Mouse (Mus musculus): Measurements from ENCODE around the gene Ate1.
"Not testable (repeated sequence)": the region's sequence is repeated elsewhere in the genome, so short reads cannot be mapped to it uniquely, and the experiment has no call there.

The Ate1 gene

DNA sequence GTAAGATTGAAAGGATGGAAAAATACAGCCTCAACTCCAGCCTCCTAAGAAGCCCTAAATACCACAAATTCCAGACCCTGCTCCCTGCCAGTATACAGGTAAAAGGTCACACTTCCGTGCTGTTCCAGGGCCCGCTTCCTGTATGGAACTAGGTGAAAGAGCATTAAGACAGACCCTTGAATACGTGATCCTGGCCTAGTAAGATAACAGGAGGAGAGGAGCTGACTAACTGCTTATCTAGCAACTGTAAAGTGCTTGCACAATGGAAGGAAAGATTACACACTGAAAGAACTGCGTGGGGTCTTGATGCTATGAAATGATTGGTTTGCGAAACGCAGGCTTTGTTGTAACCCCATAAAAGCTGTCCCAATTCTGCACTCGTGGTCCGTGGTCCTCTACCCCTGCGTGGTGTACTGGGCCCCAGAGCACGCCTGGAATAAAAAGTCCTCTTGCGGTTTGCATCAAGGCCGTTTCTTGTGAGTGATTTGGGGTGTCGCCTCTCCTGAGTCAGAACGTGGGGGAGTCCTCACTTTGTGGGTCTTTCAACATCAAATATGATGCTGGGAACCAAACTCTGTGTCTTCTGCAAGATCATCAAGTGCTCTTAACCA is 748 bp upstream of the Ate1 start:
- DNase-seq, result no peak

DNA sequence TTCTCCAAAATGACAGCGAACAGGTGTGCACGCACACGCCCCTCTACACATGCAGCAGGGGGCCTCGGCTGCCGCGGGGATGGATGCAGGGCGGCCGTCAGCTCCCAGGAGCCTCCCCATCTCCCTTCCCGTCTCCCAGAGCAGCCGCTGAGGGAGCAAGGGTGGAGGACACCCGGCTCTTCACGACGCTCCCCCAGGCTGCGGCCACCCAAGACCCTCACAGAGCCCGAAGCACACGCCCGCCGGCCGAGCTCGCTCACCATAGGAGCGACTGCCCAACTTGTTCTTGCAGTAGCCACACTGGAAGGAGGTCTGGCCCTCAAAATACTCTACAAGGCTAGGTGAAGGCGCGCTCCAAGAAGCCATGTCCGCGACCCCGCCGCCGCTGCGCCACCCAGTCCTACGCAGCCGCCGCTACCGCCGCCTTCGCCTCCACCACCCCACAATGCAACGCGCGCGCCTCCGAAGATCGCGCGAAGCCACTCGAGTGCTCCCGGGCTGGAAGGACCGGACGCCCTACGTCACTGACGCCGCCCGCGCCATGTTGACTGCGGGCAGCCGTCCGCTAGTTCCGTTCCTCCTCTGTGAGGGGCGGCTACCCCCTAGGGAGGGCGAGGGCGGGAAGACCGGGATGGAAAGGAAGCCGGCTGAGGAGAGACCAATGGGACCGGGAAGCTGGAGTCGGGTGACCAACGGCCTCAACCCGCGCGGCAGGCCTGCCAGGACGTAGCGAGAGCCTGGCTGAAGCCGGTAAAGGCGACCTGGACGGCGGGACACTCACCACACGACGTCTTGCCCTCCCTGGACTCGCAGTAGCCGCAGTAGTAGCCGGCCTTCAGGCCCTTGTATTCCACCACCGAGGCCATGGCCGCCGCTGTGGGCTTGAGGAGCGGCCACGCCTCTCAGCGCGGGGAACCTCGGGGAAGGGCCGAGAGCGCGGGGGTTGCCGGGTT is 797 bp downstream of the Ate1 start:
- peak; percentile 97 for DNase-seq

DNA sequence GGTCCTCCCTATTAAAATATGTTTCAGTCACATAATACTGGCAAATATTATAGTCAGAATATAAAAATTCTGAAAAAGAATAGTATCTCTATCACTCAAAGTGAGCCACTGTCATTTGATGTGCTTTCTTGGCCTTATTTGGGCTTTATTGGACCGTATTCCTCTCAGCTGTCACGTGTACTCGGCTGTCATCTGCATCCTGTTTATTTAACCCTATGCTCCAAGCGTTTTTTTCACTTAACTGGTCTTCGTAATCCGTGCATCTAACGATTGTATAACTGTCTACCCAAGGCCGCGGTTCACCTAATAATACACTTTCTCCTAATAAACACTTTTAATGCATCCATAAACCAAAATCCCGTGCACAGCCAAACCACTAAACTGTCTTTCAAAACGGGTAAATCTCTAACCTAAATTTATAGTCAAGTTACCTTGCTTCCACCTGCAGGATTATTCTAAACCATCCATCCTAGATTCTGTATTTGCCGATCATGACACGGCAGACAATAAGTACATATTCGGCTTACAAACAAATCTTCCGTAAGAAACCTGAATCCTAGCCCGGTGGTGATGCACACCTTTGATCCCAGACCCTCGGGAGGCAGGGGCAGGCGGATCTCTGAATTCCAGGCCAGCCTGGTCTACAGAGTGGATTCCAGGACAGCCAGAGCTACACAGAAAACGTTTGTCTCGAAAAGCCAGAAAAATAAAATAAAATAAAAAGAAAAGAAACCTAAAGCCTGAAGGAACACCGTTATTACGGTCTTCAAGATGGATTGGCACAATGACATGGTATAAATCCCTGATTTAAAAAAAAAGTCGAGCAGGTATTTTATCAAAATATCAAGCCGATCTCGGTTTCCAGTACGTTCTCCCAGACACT is 1.7 kb downstream of the Ate1 start:
- DNase-seq, result no peak

DNA sequence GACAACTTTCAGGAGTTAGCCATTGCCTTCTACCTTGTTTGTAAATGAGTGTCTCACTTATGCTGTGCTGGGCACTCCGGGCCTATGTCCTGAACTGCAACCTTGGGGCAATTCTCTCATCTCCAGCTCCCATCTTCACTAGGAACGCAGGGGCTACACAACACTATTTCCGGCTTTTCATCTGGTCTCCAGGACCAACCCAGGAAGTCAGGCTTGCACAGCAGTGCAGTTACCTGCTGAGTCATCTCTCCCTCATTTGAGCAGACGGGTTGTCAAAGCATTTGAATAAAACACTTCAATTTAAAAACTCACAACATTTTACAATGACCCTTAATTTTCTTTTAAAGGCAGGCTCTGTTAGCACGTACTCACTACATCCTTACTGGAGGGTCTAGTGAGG is 9.9 kb downstream of the Ate1 start:
- no peak for DNase-seq

DNA sequence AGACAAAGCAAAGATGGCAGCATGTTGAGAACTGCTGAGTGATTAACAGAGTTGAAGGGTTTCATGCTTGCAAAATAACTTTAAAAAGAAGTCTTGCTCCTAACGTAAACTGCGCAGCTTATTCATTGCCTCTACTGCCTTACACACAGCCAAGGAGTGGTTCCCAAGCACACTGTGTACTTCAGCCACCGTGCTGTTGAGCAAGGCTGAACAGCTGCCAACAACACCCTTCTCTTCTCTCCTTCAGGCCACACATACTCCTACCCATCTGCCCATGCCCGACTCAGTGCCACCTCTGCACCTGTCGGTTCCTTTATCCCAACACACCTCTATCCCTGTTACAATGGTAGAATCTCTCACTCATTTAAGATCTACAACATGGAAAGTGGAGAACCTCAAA is 17.2 kb downstream of the Ate1 start:
- DNase-seq, result no peak

DNA sequence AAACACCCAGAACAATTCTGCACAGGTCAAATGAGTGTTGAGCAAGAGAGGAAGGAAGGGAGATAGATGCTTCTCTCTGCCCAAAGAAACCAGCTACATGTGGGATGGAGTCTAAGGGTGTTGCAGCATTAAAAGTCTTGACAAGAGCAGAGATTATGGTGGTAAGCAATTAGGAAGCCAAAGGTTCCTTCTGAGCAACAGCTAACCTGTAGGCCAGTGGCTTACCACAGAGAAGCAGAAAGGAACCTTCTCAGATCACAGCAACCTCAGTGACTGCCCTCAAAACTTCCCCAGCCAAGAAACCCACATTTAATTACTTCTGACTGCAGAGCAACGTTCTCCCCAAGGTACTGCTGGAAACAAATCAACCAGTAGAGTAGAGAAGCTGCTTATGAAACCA is 18.7 kb downstream of the Ate1 start:
- no peak for DNase-seq

DNA sequence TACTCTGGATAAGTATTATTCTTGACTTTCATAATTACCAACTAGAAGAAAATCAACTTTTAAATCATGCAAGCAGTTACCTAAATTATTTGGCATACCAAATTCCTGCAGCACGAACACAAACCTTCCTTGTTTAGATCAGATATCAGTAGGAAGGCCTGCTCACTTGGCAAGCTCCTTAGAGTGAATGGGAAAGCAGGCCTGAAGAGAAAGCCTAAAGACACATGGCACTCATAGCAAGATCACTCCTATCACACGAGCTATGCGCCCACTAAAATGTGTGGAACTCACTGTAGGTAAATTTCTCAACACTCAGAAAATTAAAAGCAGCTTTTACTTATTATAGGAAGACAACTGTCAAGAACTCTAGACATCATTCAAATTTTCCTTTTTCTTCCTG is 26.8 kb downstream of the Ate1 start:
- DNase-seq, result no peak

DNA sequence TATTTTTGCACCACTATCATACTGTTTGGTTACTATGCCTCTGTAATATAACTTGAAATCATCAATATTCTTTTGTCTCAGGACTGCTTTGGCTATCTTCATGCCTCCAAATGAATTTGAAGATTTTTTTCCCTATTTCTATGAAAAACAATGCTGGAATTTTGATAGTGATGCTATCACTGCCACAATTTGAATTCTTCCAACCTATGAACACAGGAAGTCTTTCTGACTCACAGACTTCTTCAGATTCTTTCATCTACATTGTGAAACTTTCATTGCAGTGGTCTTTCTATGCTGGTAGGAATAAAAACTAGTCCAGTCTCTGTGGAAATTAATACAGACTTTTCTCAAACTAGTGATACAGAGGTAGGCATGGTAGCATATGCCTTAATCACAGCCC is 28.1 kb downstream of the Ate1 start:
- DNase-seq, result no peak

DNA sequence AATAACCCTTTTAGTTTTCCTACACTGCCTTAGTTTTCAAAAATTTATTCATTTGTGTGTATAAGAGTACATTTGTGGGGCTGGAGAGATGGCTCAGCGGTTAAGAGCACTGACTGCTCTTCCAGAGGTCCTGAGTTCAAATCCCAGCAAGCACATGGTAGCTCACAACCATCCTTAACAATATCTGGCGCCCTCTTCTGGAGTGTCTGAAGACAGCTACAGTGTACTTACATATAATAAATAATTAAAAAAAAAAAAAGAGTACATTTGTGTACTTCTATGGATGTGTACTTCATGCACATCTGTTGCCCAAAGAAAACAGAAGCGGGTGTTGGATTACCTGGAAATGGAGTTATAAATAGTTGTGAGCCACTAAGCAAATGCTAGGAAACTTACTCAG is 41.2 kb downstream of the Ate1 start:
- DNase-seq, result not testable (repeated sequence)

DNA sequence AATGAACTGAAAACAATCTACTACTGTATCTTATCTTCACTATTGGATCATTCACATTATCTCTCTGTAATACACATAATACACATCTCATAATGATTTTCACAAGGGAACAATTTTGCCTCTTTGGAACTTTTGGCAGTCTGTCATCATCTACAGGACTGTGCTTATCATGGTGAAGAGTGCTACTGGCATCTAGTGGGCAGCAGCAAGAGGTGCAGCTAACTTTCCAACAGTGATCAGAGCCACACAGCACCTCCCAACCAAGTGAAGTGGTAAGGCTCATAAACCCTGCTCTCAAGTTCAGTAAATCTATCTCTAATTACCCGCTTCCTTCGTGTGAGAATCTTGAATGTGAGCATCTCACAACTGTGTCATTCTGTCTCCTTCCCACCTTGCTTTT is 44.2 kb downstream of the Ate1 start:
- peak; percentile 35 for DNase-seq

DNA sequence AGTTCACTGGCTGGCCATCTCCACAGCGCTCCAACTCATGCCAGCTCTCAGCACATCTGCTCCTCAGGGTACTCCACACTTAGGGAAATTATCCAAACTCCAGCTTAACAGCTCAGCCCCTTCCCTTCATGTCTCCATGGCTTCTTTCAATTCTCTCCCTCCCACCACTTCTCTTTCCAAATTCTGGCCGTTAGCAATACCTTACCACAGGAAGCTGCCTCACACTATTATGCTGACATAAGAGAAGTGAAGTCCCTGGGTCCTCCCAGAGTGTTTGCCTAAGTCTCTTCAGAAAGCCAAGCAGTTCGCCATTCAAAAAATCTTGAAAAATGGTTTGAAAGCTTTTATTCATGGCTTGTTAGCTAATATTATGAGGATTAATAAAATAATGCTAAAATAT is 46.3 kb downstream of the Ate1 start:
- DNase-seq, result no peak

DNA sequence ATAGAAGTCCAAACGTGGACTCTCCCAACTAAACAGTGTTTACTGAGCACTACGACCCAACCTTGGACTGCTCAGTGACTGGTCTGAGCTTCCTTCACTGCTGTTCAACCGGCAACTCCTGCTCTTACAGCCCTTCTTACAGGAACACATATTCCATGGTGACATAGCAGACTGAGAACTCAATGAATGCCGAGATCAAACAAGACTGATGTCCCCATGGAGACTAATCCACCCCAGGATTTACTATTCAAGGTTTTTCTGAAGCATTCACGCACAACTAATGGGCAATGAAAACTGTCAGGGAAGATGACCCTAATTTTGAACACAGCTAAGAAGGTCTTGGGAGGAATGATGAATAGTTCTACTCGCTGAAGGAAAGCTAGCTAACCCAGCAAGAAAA is 47.5 kb downstream of the Ate1 start:
- no peak for DNase-seq

DNA sequence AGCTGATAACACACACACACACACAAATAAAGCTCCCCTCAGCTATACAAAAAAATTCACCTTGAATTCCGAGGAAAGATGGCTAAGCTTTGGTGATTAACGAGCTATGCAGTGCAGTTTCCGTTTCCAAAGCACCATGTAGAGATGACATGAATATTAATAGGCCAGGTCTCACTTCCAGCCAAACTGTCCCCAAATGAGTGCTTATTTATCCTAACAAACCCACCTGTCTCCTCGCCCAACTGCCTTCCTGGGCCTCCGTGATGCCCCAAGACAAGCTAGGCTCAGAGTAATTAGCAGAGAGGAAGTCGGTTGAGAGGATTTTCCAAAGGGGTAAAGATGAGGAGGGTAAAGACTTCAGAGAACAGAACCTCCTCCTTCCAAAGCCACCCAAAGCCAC is 49.1 kb downstream of the Ate1 start:
- no peak for DNase-seq

DNA sequence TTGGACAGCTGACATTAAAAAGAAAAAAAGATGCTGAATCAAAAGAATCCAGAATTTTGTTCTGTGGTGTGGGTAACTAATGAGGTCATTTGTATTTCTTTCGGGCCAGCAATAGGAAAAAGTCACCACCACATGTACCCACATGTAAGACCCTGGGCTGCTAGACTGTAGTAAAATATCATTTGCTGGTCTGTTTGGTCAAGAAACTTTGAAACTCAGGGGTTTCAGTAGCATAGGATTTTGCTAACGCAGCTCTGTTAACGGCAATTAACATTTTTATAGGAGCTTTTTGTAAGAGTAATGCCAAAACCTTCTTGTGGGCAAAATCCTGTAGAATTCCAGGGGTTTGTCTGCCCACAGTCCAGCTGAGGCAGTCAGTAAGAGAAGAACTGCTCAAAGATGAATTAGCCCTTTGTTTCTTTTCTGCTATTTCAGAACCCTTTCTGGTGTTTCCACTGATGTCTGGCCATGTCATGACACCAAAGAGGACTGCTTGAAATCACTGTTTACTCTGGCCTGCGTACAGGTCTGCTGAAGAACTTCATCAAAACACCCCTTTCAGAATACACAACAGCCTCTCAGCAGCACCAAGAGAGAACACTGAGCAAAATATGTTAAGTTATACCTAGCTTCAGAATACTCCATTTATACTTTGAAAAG is 64.5 kb downstream of the Ate1 start:
- DNase-seq, result no peak

DNA sequence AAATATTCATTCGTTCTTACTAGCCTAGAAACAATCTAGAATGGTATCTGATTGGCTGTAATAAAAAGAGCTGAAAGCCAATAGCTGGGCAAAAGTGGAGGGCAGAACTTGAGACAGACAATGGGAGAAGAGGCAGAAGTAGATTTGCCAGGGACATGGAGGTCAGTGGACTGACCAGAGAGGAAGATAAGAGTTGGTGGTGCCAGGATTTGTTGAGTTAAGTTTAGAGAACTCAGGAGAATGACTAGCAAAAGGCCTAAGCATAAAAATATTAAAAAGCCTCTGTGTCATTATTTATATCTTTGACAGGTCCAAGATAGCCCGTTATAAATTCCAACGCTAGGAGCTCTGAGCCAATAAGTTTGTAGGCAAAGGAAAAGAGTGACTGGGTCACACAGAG is 65.9 kb downstream of the Ate1 start:
- DNase-seq, result no peak

DNA sequence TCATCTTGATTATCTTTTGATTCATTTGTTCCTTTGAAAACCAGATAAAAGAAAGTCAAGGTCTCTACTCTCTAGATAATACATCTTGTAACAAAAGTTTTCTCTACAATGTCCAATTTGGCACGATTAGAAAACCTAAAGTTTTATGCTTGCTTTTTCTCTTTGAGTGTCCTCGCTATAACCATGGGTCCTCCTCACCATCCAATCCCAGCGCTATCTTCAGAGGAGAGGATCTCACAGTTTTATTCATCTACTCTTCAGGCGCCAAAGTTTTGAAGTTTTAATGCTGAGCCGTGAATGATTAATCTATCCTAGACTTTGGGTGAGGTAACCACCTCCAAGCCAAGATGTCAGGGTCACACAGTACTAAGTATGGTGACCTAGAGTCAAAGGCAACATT is 84.4 kb downstream of the Ate1 start:
- no peak for DNase-seq

DNA sequence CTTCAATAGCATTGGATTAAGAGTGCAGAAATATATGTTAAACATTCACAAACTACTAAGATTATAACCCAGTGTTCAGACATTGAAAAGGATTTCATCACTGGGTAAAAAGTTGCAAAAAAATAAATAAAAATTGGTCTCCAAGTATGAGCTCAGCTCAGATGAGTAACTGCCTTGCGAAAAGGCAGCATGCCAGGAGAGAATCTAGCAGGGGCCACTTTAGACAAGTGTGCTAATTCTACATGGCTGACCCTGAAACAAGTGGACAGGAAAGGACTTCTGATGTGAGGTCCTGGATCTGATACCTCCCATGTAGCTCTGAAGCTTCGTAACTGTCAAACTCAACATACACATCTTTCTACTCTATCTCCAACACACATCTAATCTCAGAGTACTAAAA is 88.0 kb downstream of the Ate1 start:
- DNase-seq, result no peak

DNA sequence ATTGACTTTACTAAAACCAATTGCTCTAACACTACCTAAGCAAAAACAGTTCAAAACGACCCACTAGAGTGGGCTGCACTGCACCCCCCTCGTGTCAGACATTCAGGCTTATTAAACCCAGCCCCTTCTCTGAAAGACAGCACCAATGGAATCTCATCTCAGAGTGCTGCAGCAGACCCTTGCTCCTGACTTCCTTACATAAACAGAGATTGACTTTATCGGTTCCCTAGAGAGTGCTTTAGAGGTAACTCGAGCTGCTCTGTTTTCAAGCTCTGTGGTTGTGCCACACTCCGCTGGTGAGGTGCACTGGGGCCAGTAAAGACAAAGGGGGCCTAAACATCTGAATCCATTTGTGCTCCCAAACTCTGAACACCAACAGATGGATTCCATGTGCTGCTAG is 93.6 kb downstream of the Ate1 start:
- no peak for DNase-seq

DNA sequence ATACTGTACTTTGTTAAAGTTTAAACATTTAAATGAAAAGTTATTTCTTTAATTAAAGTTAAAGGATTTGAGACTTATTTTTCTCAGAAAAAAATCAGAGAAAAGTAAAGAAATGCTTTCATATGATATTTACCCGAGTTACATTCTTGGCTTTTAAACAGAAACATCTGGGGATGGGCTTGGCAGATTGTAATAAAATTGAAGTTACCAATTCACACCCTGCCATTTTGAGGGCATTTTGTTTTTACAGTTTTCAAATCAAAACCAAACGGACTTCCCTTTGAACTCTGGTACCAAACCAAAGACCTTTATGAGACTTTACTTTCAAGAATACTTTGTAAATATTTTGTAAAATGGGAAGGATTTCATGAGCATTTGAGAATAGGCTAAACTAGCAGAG is 94.2 kb downstream of the Ate1 start:
- no peak for DNase-seq

DNA sequence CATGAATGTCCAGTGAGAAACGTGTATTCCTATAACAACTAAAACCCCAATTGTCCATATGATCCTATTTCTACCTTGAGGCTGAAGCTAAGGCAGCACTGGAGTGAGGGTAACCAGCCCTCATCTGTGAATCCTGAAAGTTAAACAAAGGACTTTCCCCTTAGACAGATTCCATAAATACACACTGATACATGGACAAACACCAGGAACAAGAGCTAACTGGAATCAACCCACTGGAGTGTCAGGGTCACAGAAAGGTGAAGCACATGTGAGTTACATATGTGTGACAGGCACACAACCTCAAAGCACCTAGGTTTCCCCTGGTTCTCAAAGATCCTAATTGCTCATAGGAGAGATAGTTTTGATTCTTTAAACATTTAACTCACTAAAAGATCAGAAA is 100.2 kb downstream of the Ate1 start:
- DNase-seq, result no peak

DNA sequence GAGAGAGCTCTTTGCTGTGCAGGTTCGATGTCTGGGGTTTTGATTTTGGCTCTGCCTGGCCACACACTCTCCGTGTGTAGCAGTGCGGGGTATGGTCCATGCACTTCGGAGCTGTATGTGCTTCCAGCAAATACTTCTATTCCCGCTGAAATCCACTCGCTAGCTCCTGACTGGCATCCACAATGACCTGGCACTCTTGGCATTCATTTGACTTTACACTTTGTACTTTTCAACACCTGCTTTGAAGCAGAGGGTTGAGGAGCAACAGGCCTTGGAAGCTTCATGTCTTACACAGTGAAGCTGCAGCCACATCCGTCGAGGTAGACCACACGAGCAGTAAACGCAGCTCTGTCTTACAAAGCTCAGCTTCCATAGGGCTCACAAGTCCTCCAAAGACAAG is 112.5 kb downstream of the Ate1 start:
- DNase-seq, result no peak

DNA sequence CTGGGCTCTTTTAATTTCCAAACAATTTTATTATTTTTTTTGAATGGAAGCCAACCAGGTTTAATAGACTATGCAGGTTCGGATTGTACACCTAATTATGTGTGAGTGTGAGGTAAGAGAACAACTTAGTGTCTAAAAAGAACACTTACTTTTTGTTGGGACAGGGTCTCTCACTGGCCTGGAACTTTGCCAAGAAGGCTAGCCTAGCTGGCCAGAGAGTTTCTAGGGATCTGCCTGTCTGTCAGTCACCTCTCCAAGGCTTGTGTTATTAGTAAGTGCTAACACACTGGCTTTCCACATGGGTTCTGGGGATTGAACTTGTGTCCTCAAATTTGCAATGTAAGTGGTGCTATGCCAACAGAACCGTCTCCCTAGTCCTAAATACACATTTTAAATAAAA is 116.8 kb downstream of the Ate1 start:
- no peak for DNase-seq

DNA sequence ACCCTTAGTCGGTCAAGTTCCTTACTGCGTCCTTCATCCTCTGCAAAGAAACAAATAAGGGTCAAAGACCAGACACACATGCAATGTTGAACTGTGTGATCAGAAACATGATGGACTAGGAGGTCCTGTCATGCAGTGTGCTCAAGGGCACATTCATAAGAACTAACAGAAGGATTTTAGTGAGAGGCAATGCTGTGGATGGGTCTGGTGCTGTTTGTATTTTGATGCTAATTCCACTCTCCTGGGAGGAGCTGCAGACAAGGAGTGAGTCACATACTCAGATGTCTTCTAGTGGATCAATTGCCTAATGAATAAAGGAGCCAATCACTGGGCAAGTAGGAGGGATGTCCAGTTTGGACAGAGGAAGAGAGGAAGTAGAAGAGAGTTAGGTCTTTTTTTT is 125.5 kb downstream of the Ate1 start:
- DNase-seq, result no peak
